Mouse (Mus musculus): Measurements from ENCODE around the gene Hist1h2br. TPM values are rescaled to one million over a fixed set of nuclear protein-coding genes. Genes with fewer than 3 reads are reported as not detected.

Gene Hist1h2br
- polyA plus RNA-seq, 1 experiment, result 14.2 TPM

GRCm38 (mm10) chr13:21847883-21848282, 14.3 kb downstream of the Hist1h2br start:
- TF ChIP-seq GATA1 (IDR thresholded peaks at IDR 0.05; ENCODE audit: low read length), result no peak

GRCm38 (mm10) chr13:21852215-21852945, 18.8 kb downstream of the Hist1h2br start:
- no peak for TF ChIP-seq GATA1 (IDR thresholded peaks at IDR 0.05; ENCODE audit: low read length)

- TF ChIP-seq GATA1 (IDR thresholded peaks at IDR 0.05; ENCODE audit: low read length), result no peak
Observed at GRCm38 (mm10) chr13:21855146-21855545, 21.6 kb downstream of the Hist1h2br start.

GRCm38 (mm10) chr13:21855698-21856162, 22.2 kb downstream of the Hist1h2br start:
- no peak for TF ChIP-seq GATA1 (IDR thresholded peaks at IDR 0.05; ENCODE audit: low read length)

- no peak for TF ChIP-seq GATA1 (IDR thresholded peaks at IDR 0.05; ENCODE audit: low read length)
Observed at GRCm38 (mm10) chr13:21861608-21862007, 28.1 kb downstream of the Hist1h2br start.

- no peak for TF ChIP-seq GATA1 (IDR thresholded peaks at IDR 0.05; ENCODE audit: low read length)
Observed at GRCm38 (mm10) chr13:21880735-21881134, 47.2 kb downstream of the Hist1h2br start.

GRCm38 (mm10) chr13:21881878-21882669, 48.5 kb downstream of the Hist1h2br start:
- no peak for TF ChIP-seq GATA1 (IDR thresholded peaks at IDR 0.05; ENCODE audit: low read length)

- no peak for TF ChIP-seq GATA1 (IDR thresholded peaks at IDR 0.05; ENCODE audit: low read length)
Observed at GRCm38 (mm10) chr13:21882760-21883405, 49.3 kb downstream of the Hist1h2br start.

- no peak for TF ChIP-seq GATA1 (IDR thresholded peaks at IDR 0.05; ENCODE audit: low read length)
Observed at GRCm38 (mm10) chr13:21883407-21883806, 49.9 kb downstream of the Hist1h2br start.

GRCm38 (mm10) chr13:21884586-21884985, 51.0 kb downstream of the Hist1h2br start:
- no peak for TF ChIP-seq GATA1 (IDR thresholded peaks at IDR 0.05; ENCODE audit: low read length)

Other genes starting within 250 kb of the Hist1h2br start
- gene Olfr1362, start 219.7 kb upstream of the Hist1h2br start, polyA plus RNA-seq (2012), result not detected in 2 replicates
- gene Olfr11, start 191.2 kb upstream of the Hist1h2br start, polyA plus RNA-seq (2012), result not detected in 2 replicates
- not detected in 2 replicates for gene Olfr1361, start 170.4 kb upstream of the Hist1h2br start, polyA plus RNA-seq (2012)
- gene Olfr1360, start 156.3 kb upstream of the Hist1h2br start, polyA plus RNA-seq (2012), result not detected in 2 replicates
- not detected in 2 replicates for gene Olfr1359, start 135.6 kb upstream of the Hist1h2br start, polyA plus RNA-seq (2012)
- 9.8 and 10.6 TPM in 2 replicates for gene Hist1h2bl, start 117.6 kb upstream of the Hist1h2br start, polyA plus RNA-seq (2012)
- gene Hist1h2ai, start 117.3 kb upstream of the Hist1h2br start, polyA plus RNA-seq (2012), result 372 and 421 TPM in 2 replicates
- 53.9 and 54.4 TPM in 2 replicates for gene Hist1h3h, start 116.1 kb upstream of the Hist1h2br start, polyA plus RNA-seq (2012)
- 1.9 and 2.1 TPM in 2 replicates for gene Hist1h2bm, start 111.7 kb upstream of the Hist1h2br start, polyA plus RNA-seq (2012)
- 1.9 and 2.4 TPM in 2 replicates for gene Hist1h4j, start 98.7 kb upstream of the Hist1h2br start, polyA plus RNA-seq (2012)
- gene Hist1h4k, start 83.2 kb upstream of the Hist1h2br start, polyA plus RNA-seq (2012), result 22.6 and 25.4 TPM in 2 replicates
- gene Hist1h2ak, start 79.9 kb upstream of the Hist1h2br start, polyA plus RNA-seq (2012), result 69.0 and 85.5 TPM in 2 replicates
- gene Hist1h2bn, start 79.6 kb upstream of the Hist1h2br start, polyA plus RNA-seq (2012), result 1.4 and 1.7 TPM in 2 replicates
- gene Hist1h1b, start 53.1 kb upstream of the Hist1h2br start, polyA plus RNA-seq (2012), result 3.3 and 4.5 TPM in 2 replicates
- 36.7 and 37.8 TPM in 2 replicates for gene Hist1h3i, start 50.4 kb upstream of the Hist1h2br start, polyA plus RNA-seq (2012)
- gene Hist1h2an, start 46.5 kb upstream of the Hist1h2br start, polyA plus RNA-seq (2012), result 16.6 and 26.9 TPM in 2 replicates
- gene Hist1h2bp, start 46.3 kb upstream of the Hist1h2br start, polyA plus RNA-seq (2012), result 5.5 and 8.7 TPM in 2 replicates
- gene Hist1h2bq, start 23.5 kb upstream of the Hist1h2br start, polyA plus RNA-seq (2012), result 14.0 and 15.0 TPM in 2 replicates
- 4,601 and 5,007 TPM in 2 replicates for gene Hist1h2ao, start 23.3 kb upstream of the Hist1h2br start, polyA plus RNA-seq (2012)
- 6.1 and 9.7 TPM in 2 replicates for gene Hist1h4m, start 22.0 kb upstream of the Hist1h2br start, polyA plus RNA-seq (2012)
- gene Hist1h4n, start 1.5 kb upstream of the Hist1h2br start, polyA plus RNA-seq (2012), result 16.6 and 26.1 TPM in 2 replicates
- 9,534 and 19,469 TPM in 2 replicates for gene Hist1h2ap, start 236 bp upstream of the Hist1h2br start, polyA plus RNA-seq (2012)
- gene Zfp184, start 111.4 kb downstream of the Hist1h2br start, polyA plus RNA-seq (2012), result 0.03 and 0.06 TPM in 2 replicates
- not detected in 2 replicates for gene Pom121l2, start 147.5 kb downstream of the Hist1h2br start, polyA plus RNA-seq (2012)
- gene Prss16, start 176.0 kb downstream of the Hist1h2br start, polyA plus RNA-seq (2012), result 0.49 and 0.73 TPM in 2 replicates
- gene Hist1h2ah, start 201.8 kb downstream of the Hist1h2br start, polyA plus RNA-seq (2012), result 3,459 and 5,297 TPM in 2 replicates
- gene Hist1h2bk, start 202.1 kb downstream of the Hist1h2br start, polyA plus RNA-seq (2012), result 15.3 and 22.3 TPM in 2 replicates
- gene Hist1h4i, start 207.6 kb downstream of the Hist1h2br start, polyA plus RNA-seq (2012), result 14.0 and 14.4 TPM in 2 replicates
- 29.1 and 41.5 TPM in 2 replicates for gene Hist1h2ag, start 209.2 kb downstream of the Hist1h2br start, polyA plus RNA-seq (2012)
- 16.2 and 22.5 TPM in 2 replicates for gene Hist1h2bj, start 209.5 kb downstream of the Hist1h2br start, polyA plus RNA-seq (2012)

Measured in G1E-ER4 (cell line).